Mouse (Mus musculus): ENCODE measurements around the gene Svbp.

DNA sequence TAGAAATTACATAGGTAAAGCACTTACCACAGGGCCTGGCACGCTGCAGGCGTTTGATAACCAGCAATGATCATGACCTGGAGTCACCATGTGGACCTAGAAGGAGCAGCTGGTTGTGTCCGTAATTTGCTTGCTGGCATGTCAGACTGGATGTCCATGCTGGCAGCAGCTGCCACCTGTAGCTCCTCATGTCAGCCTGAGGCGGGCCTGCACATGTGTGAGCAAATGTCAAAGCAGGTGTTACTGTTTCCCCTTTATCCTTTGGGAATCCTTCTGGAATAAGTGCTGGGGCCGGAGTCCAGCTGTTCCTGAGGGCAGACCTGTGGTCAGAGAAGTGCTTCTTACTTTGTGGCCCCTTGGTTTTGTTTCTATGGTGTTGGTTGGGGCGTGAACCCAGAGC is 3.0 kb downstream of the Svbp start:
- TF ChIP-seq CTCF (IDR thresholded peaks at IDR 0.05; ENCODE audit: low read depth, low read length) (no peak), POLR2A (IDR thresholded peaks at IDR 0.05; ENCODE audit: extremely low read depth, insufficient read depth, low read length) (no peak)

Data from liver, adult 2 months (tissue).